Mouse (Mus musculus) bone marrow, adult 2 months (tissue): ENCODE results near the gene Klhdc3. TPM values are rescaled to one million over a fixed set of nuclear protein-coding genes. Genes with fewer than 3 reads are reported as not detected.

ENCODE experiments used
- H3K27ac ChIP-seq: fragments of 200-500 bp; 2 replicates; pipeline ENCODE4 v1.5.1; 2012; ENCODE audit warnings: low read depth, mild to moderate bottlenecking, control low read depth, inconsistent platforms, low read length; ENCODE audit not compliant: control insufficient read depth, poor library complexity, insufficient read depth
- H3K4me1 ChIP-seq: fragments of 200-500 bp; 2 replicates; pipeline ENCODE4 v1.6.1; 2011; ENCODE audit warnings: low read length; ENCODE audit not compliant: control insufficient read depth, insufficient read depth
- H3K4me3 ChIP-seq: fragments of 200-500 bp; replicated peaks from 2 replicates; pipeline ENCODE3; 2011; ENCODE audit warnings: mild to moderate bottlenecking, low read depth, low read length, control low read depth; ENCODE audit not compliant: control insufficient read depth
- CTCF ChIP-seq: fragments of 200-500 bp; IDR thresholded peaks from 2 replicates; pipeline ENCODE4 v1.5.1; 2011; ENCODE audit warnings: low read length, control low read depth; ENCODE audit not compliant: control insufficient read depth, insufficient read depth
- POLR2A ChIP-seq: fragments of 200-500 bp; IDR thresholded peaks from 2 replicates; pipeline ENCODE4 v1.6.1; 2011; ENCODE audit warnings: low read depth, mild to moderate bottlenecking, control low read depth, low read length, borderline replicate concordance; ENCODE audit not compliant: control insufficient read depth
- WGBS: fragments of 180-500 bp; shearing (Covaris S2); methylation state at CpG from one replicate; pipeline ENCODE4 v1.1.7; 2018; 5-methylcytosine and 5-hydroxymethylcytosine counted together
- polyA plus RNA-seq: library from polyadenylated mRNA; stranded (reverse); fragments of >200 nt; gene quantifications from 2 replicates; pipeline ENCODE4 v1.2.4, GENCODE M21; 2011; ENCODE audit warnings: low replicate concordance; ENCODE audit not compliant: missing spikeins, insufficient read depth, insufficient read length

The Klhdc3 gene
- polyA plus RNA-seq, 1 experiment = 37.6 TPM

DNA sequence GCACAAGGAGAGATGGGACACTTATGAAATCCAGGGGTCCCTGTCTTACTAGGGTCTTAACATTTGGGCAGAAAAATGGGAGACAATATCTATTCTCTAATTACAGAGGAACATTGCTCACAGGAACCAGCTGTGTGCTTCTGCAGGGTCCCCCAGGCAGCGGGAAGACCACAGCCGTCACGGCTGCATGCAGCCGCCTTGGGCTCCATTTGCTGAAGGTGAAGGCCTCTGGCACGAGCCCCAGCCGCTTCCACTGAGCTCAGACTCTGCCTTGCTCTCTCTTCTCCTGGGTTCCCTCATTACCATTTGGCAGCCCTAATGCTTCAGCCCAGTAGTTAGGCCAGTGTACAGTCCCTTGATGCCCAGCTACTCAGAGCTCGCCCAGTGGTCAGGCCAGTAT is 40.4 kb upstream of the Klhdc3 start:
- no peaks in the 10 kb centered on the region for H3K4me1 ChIP-seq
- H3K27ac ChIP-seq = no peak overlapping the region
- 85% methylated on average over 7 of the region's 7 CpGs for WGBS
- no peak for TF ChIP-seq POLR2A
- TF ChIP-seq CTCF = no peak
- H3K4me3 ChIP-seq = no peak overlapping the region

DNA sequence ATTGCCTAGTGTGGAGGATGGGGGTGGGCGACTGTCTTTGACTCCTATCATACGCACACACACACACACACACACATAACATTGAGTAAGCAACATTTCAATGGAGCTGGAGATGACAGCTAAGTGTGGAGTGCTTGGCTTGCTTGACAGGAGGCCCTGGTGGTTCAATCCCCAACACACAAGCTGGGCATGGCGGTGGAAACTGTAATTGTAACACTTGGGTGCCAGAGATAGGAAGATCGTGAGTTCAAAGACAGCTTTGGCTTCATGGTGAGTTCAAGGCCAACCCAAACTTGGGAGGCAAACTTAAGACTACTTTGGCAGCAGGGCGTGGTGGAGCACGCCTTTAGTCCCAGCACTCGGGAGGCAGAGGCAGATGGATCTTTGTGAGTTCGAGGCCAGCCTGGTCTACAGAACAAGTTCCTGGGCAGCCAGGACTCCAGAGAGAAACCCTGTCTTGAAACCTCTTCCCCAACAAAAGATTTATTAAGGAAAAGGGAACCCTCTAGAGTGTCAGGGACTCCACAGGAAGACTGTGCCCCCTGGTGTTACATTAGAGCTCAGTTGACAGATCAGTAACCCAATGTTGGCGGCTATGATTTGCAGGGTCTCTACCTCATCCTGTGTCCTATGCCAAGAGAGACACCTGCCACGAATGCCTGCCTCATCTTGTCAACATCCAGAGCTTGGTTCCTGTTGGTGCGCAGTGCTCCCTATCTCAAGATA is 34.2 kb upstream of the Klhdc3 start:
- no peaks in the 10 kb centered on the region for H3K4me1 ChIP-seq
- TF ChIP-seq CTCF = no peak
- no peak for TF ChIP-seq POLR2A
- H3K4me3 ChIP-seq = no peak overlapping the region
- no peak overlapping the region for H3K27ac ChIP-seq
- WGBS = 87% methylated on average over 11 of the region's 11 CpGs

DNA sequence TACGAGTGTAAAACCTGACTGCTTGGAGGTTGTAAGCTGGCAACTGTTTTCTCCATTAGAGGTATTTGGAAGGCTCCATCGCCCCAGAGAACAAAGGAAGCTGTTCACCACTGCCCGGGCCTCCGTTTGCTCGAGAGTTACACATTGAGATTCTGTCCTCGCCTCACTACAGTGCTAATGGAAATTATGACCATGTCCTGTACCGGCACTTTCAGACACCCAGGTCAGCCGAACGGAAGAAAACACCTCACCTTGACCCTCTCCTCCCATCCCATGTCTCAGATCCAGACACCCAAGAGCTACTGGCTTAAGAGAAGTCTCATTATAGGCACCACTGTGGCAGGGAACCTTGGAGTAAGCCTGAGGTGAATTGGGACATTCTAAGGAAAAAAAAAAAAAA is 33.1 kb upstream of the Klhdc3 start:
- no peak for TF ChIP-seq CTCF
- TF ChIP-seq POLR2A = no peak
- Histone ChIP-seq H3K4me3 (no peak overlapping the region), H3K27ac (no peak overlapping the region), H3K4me1 (no peaks in the 10 kb centered on the region)
- WGBS = 87% methylated on average over 9 of the region's 9 CpGs

DNA sequence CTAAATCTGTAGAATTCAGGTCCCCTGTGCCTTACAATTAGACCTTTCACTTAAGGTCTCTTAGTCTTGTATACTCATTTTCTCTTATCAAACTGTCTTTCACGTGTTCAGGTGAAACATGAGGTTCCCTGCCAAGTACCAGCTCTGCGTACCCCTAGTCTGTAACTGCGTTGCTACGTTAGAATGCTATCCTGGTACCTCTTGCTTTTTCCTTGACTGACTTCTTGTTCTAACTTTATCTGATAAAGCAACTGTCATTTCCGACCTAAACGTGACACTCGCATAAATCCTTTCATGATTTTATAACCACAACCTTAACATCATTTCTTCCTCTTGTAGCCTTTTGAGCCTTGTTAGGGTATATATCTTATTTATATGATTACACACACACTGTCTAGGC is 31.7 kb upstream of the Klhdc3 start:
- 2% methylated on average over 7 of the region's 7 CpGs for WGBS
- Histone ChIP-seq H3K27ac (no peak overlapping the region), H3K4me1 (no peaks in the 10 kb centered on the region), H3K4me3 (peak overlapping the region; percentile 99)
- no peak for TF ChIP-seq POLR2A

DNA sequence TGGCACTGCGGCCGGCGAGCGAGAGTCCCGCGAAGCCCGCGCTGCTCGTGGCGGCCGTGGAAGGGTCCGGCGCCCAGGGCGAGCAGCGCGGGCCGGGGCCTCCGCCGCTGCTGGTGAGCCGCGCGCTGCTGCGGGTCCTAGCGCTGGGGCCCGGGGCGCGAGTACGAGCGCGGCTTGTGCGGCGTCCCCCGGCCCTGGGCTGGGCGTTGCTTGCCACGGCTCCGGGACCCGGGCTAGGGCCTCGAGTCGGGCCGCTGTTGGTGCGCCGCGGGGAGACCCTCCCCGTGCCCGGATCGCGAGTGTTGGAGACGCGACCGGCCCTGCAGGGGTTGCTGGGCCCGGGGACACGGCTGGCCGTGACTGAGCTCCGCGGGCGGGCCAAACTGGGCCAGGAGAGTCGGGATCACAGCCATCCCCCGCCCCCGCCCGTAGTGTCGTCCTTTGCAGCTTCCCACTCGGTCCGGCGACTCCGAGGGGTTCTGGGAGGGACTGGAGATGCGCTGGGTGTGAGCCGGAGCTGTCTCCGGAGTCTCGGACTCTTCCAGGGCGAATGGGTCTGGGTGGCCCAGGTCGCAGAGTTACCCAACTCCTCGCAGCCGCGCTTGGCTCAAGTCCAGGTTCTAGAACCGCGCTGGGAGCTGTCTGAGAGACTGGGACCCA is 31.0 kb upstream of the Klhdc3 start:
- peak overlapping the region; percentile 88 for H3K27ac ChIP-seq
- under 1% methylated on average over 74 of the region's 76 CpGs for WGBS
- TF ChIP-seq CTCF = no peak
- TF ChIP-seq POLR2A = peak; percentile 5; the same call in 1 of the 2 replicates

DNA sequence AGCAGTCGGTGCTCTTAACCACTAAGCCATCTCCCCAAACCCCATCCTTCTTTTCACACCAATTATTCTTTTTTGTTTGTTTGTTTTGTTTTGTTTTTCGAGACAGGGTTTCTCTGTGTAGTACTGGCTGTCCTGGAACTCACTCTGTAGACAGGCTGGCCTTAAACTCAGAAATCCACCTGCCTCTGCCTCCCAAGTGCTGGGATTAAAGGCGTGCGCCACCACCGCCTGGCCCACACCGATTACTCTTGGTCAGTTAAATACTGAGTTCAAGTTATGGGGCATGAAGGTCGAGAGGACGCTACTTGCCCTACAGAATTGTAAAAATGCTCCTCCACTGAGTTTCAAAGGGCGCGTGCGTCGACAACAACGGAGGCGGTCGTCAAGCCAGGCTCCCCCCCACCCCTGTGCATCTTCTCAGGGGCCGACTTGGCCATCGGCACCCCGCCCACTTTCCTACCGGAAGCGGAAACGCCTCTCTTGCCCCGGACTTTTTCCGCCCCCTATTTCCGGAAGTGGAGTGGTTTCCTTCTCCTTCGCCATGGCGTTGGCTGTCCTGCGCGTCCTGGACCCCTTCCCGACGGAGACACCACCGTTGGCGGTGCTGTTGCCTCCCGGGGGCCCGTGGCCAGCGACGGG is 30.4 kb upstream of the Klhdc3 start, which contains the start of gene Pex6:
Pex6 (plus strand) TSS at position 505 of the 639 bp plus-strand sequence.
- Histone ChIP-seq H3K4me3 (peak within 1 kb of the TSS; percentile 99), H3K27ac (peak within 1 kb of the TSS; percentile 88), H3K4me1 (no peaks in the 10 kb centered on the region)
- TF ChIP-seq POLR2A = peak; percentile 65; the same call in 1 of the 2 replicates
- no peak for TF ChIP-seq CTCF
- 6% methylated on average over 36 of the region's 36 CpGs for WGBS

More for the DNA sequence above, 31.0 kb upstream of the Klhdc3 start:
- H3K4me3 ChIP-seq = peak overlapping the region; percentile 99
- no peaks in the 10 kb centered on the region for H3K4me1 ChIP-seq

DNA sequence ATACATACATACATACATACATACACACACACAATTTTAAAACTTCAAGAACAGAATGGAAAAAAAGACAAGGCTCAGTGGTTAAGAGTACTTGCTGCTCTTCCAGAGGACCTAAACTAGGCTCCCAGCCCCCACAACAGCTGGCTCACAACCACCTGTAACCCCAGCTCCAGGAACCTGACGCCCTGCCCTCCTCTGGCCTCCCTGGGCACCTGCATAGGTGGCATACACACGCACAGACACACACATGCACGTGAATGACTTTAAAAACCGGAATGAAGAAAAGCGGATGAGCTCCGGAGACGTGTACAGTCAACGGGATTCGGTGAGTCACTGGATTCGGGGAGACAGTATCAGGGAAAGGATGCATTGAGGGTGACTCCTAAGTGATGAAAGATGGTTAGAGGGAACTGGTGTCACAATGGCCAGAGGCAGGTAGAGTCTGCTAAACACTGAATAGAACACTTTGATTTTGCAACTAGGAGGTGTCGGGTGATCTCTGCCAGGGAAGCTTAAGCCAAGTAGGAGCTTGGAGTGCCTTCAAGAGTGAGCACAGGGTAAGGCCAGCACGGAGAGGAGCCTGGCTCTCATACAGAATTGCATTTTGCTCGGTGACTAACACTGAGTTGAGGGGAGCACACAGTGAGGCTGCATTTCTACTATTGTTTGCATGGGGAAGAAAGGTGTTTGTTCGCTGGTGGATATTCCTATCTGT is 25.8 kb upstream of the Klhdc3 start:
- Histone ChIP-seq H3K27ac (no peak overlapping the region), H3K4me1 (peaks cover 4% of the 10 kb centered on the region), H3K4me3 (no peak overlapping the region)
- 89% methylated on average over 14 of the region's 14 CpGs for WGBS
- TF ChIP-seq POLR2A (no peak), CTCF (no peak)

DNA sequence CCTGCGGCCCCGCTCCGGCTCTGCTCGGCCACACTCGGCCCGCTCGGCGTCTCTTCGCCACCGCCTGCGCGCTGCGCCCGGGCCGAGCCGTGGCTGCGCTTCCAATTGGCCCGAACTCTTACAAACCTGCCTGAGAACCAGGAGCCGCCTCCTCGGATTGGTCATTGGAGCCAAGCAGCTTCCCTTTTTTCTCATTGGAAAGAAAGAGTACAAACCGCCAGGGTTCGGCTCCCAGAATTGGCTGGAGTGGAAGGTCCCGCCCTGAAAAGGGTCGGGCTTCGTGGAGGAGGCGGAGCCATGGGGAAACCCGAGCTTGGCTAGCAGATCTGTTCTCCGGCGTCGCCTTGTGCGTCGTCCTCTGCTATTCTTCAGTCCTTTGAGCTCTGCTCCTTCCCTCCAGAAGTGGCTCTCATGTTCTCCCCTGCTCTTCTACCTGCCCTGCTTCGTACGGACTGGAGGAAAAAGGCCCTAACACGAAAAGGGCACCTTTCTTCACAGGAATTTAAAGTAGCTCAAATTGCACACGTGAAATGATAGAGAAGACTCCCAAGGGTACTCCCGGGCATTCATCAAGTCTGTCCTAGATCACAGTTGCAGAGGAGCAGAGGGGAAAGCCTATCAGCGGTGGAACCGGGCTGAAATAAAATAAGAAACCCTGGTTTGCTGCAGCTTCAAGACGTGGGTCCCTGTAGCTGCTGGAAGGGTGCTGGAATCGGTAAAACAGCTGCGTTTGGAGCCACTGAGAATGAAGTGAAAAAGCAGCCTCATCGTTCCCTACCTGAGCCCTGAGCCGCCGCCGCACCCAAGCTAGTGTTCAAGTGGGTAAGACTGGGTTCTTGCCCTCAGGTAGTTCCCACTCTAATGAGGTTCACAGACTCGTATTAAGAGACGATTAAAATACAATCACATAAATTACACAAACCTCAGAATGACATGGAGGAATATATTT is 24.4 kb upstream of the Klhdc3 start, which contains the start of gene Ppp2r5d:
Ppp2r5d (minus strand) TSS at position 225 of the 949 bp plus-strand sequence.
- under 1% methylated on average over 48 of the region's 48 CpGs for WGBS
- H3K27ac ChIP-seq = peak within 1 kb of the TSS; percentile 81
- H3K4me3 ChIP-seq = peak within 1 kb of the TSS; percentile 77
- TF ChIP-seq CTCF = no peak
- TF ChIP-seq POLR2A = peak; percentile 73
- peaks cover 4% of the 10 kb centered on the region for H3K4me1 ChIP-seq
